Mouse (Mus musculus) kidney, postnatal 4 days (tissue): ENCODE data around the gene Rita1.

Source experiments
- DNase-seq, 2 experiments: peaks; one replicate each; pipeline ENCODE4 v3.0.0; 2021; ENCODE audit warnings: mixed read lengths in 2 of 2

The Rita1 gene

GRCm38 (mm10) chr5:120612442-120612821 is at the start of gene Rita1, which contains the start of gene Ddx54:
TSS of gene Rita1 (minus strand) at chr5:120612589.
TSS of gene Ddx54 (plus strand) at chr5:120612739.
- DNase-seq = peak; percentile 98 to 99

GRCm38 (mm10) chr5:120660816-120661215 is 48.4 kb upstream of the Rita1 start:
- DNase-seq = no peak

GRCm38 (mm10) chr5:120656281-120656751 is 43.9 kb upstream of the Rita1 start:
- no peak for DNase-seq

- DNase-seq = no peak
Measured at GRCm38 (mm10) chr5:120653873-120654272, 41.5 kb upstream of the Rita1 start.

- DNase-seq = no peak
Measured at GRCm38 (mm10) chr5:120652915-120653701, 40.7 kb upstream of the Rita1 start.

GRCm38 (mm10) chr5:120651230-120651629 is 38.8 kb upstream of the Rita1 start:
- DNase-seq = no peak

- no peak for DNase-seq
Measured at GRCm38 (mm10) chr5:120649938-120650337, 37.5 kb upstream of the Rita1 start.

- DNase-seq = no peak
Measured at GRCm38 (mm10) chr5:120649374-120649933, 37.1 kb upstream of the Rita1 start.

- peak; percentile 66 to 76 for DNase-seq
Measured at GRCm38 (mm10) chr5:120648569-120649373, 36.4 kb upstream of the Rita1 start, which contains the start of gene Rasal1. TSS of gene Rasal1 (plus strand) at chr5:120648812.

- no peak for DNase-seq
Measured at GRCm38 (mm10) chr5:120647814-120648491, 35.6 kb upstream of the Rita1 start.

- no peak for DNase-seq
Measured at GRCm38 (mm10) chr5:120647361-120647760, 35.0 kb upstream of the Rita1 start.

GRCm38 (mm10) chr5:120645851-120646250 is 33.5 kb upstream of the Rita1 start:
- no peak for DNase-seq

- no peak for DNase-seq
Measured at GRCm38 (mm10) chr5:120644227-120644626, 31.8 kb upstream of the Rita1 start.

- DNase-seq = peak; percentile 42 to 59
Measured at GRCm38 (mm10) chr5:120643365-120644085, 31.1 kb upstream of the Rita1 start.

GRCm38 (mm10) chr5:120640094-120640493 is 27.7 kb upstream of the Rita1 start:
- DNase-seq = no peak

- DNase-seq = no peak
Measured at GRCm38 (mm10) chr5:120635633-120636032, 23.2 kb upstream of the Rita1 start.

- no peak for DNase-seq
Measured at GRCm38 (mm10) chr5:120634860-120635259, 22.5 kb upstream of the Rita1 start.

GRCm38 (mm10) chr5:120634131-120634530 is 21.7 kb upstream of the Rita1 start, which contains the start of gene Cfap73:
TSS of gene Cfap73 (minus strand) at chr5:120634235.
- DNase-seq = no peak

- no peak for DNase-seq
Measured at GRCm38 (mm10) chr5:120631892-120632291, 19.5 kb upstream of the Rita1 start.

- no peak for DNase-seq
Measured at GRCm38 (mm10) chr5:120631128-120631527, 18.7 kb upstream of the Rita1 start.

- peak in 1 of 2 experiments; percentile 60 for DNase-seq
Measured at GRCm38 (mm10) chr5:120628624-120629023, 16.2 kb upstream of the Rita1 start.
